In genomic region chr17:88158550-88158949, GRCm38 (mm10) we compare ENCODE assay signal across 22 mouse cellular contexts.
DNase-seq lines count a peak whose midpoint lies in the region; ATAC-seq and TF ChIP-seq lines count a peak whose summit lies in the region.
"Had no signal": no experiment of that assay in that cellular context is flagged by ENCODE, and none has a peak within 500 bp of the region (broad histone marks: within the 10 kb centered on the region; RNA-seq: fewer than 3 reads in every experiment).

No protein-coding gene starts in this region.

- H3K9ac ChIP-seq in heart, embryonic 13.5 days, result no peak overlapping the region
- no peak overlapping the region for H3K9ac ChIP-seq in midbrain, embryonic 15.5 days
- no peak overlapping the region for H3K9ac ChIP-seq in ES-Bruce4 (ENCODE audit: low read depth, poor library complexity, severe bottlenecking)
- H3K9ac ChIP-seq: embryonic facial prominence, embryonic 13.5 days; heart, embryonic 12.5 days; hindbrain, embryonic 14.5 days had no signal

- WGBS in heart, embryonic 13.5 days, result 25% methylated on average over 6 of the region's 6 CpGs
- WGBS in midbrain, embryonic 15.5 days, result 21% methylated on average over 6 of the region's 6 CpGs
- WGBS in midbrain, embryonic 10.5 days, result 16% methylated on average over 6 of the region's 6 CpGs

- peak overlapping the region; percentile 55; the same call in 1 of the 2 replicates for H3K4me2 ChIP-seq in heart, embryonic 13.5 days
- H3K4me2 ChIP-seq in midbrain, embryonic 15.5 days, result peak overlapping the region; percentile 43; the same call in 1 of the 2 replicates

- no peak for TF ChIP-seq POLR2A in ES-Bruce4 (IDR thresholded peaks at IDR 0.05; ENCODE audit: insufficient read depth, low read length)

- no peaks in the 10 kb centered on the region for H3K36me3 ChIP-seq in heart, embryonic 13.5 days
- H3K36me3 ChIP-seq in midbrain, embryonic 15.5 days (replicated peaks), result no peaks in the 10 kb centered on the region
- H3K36me3 ChIP-seq in midbrain, embryonic 10.5 days, result no peaks in the 10 kb centered on the region
- no peaks in the 10 kb centered on the region for H3K36me3 ChIP-seq in ES-Bruce4 (ENCODE audit: control insufficient read depth, insufficient read depth, low read length, poor library complexity, severe bottlenecking)
- H3K36me3 ChIP-seq: embryonic facial prominence, embryonic 10.5 days; embryonic facial prominence, embryonic 13.5 days; heart, embryonic 12.5 days had no signal

- ATAC-seq in heart, embryonic 13.5 days (ENCODE audit: extremely low read depth, insufficient number of reproducible peaks, low FRiP score, low TSS enrichment), result no peak
- no peak for ATAC-seq in midbrain, embryonic 15.5 days (replicated peaks)
- ATAC-seq: CD4-positive, CD25-positive, alpha-beta regulatory T cell, adult 4 months; hindbrain, postnatal 0 days; inflammation-experienced regulatory T-cells, adult 6 months; intestine, embryonic 16.5 days had no signal

- H3K27me3 ChIP-seq in heart, embryonic 13.5 days (replicated peaks), result peaks cover 20% of the 10 kb centered on the region; the same call in 1 of the 2 replicates
- no peaks in the 10 kb centered on the region; the same call in 1 of the 2 replicates for H3K27me3 ChIP-seq in midbrain, embryonic 15.5 days (replicated peaks)
- peaks cover 9% of the 10 kb centered on the region; the same call in 1 of the 2 replicates for H3K27me3 ChIP-seq in midbrain, embryonic 10.5 days (ENCODE audit: low read depth, poor library complexity, severe bottlenecking)
- no peaks in the 10 kb centered on the region for H3K27me3 ChIP-seq in ES-Bruce4 (ENCODE audit: control insufficient read depth, insufficient read depth, low read length, poor library complexity, severe bottlenecking)

- H3K4me3 ChIP-seq in heart, embryonic 13.5 days, result no peak overlapping the region
- H3K4me3 ChIP-seq in midbrain, embryonic 15.5 days, result no peak overlapping the region
- no peak overlapping the region for H3K4me3 ChIP-seq in midbrain, embryonic 10.5 days
- H3K4me3 ChIP-seq in ES-Bruce4 (ENCODE audit: low read depth, low read length), result no peak overlapping the region
- H3K4me3 ChIP-seq: erythroblast, embryonic 14.5 days; heart, embryonic 12.5 days had no signal

- H3K27ac ChIP-seq in heart, embryonic 13.5 days (replicated peaks), result no peak overlapping the region
- H3K27ac ChIP-seq in midbrain, embryonic 15.5 days, result no peak overlapping the region
- H3K27ac ChIP-seq in midbrain, embryonic 10.5 days (replicated peaks), result no peak overlapping the region
- H3K27ac ChIP-seq in ES-Bruce4 (ENCODE audit: insufficient read depth, low read length), result 0 out of 2 replicates have a peak overlapping the region, but pooled peaks have one; percentile 88
- H3K27ac ChIP-seq: embryonic facial prominence, embryonic 10.5 days; embryonic facial prominence, embryonic 13.5 days; hindbrain, embryonic 14.5 days; hindbrain, postnatal 0 days had no signal

- peaks cover 8% of the 10 kb centered on the region for H3K4me1 ChIP-seq in heart, embryonic 13.5 days
- peaks cover 13% of the 10 kb centered on the region for H3K4me1 ChIP-seq in midbrain, embryonic 15.5 days
- H3K4me1 ChIP-seq in midbrain, embryonic 10.5 days, result peaks cover 24% of the 10 kb centered on the region
- H3K4me1 ChIP-seq in ES-Bruce4 (ENCODE audit: control insufficient read depth, insufficient read depth, low read length), result peaks cover 6% of the 10 kb centered on the region

- DNase-seq in heart, adult 18-20 months, result no peak
- no peak for DNase-seq in midbrain, embryonic 10.5 days (ENCODE audit: low spot score)
- DNase-seq in natural killer cell, adult 2 months (ENCODE audit: low spot score in 2 of 2), result no peak
- DNase-seq in gastrocnemius, postnatal 10 days, result no peak
- DNase-seq: adrenal gland, postnatal 10 days; adrenal gland, postnatal 36 days; gastrocnemius, postnatal 14 days; heart, adult 11 months; heart, postnatal 4 days; kidney, adult 18-20 months had no signal

- H3K9me3 ChIP-seq in heart, embryonic 13.5 days, result no peaks in the 10 kb centered on the region
- no peaks in the 10 kb centered on the region for H3K9me3 ChIP-seq in midbrain, embryonic 15.5 days
- 0 out of 2 replicates have a peak, but pooled peaks cover 6% of the 10 kb centered on the region for H3K9me3 ChIP-seq in midbrain, embryonic 10.5 days (replicated peaks)
- H3K9me3 ChIP-seq in ES-Bruce4 (replicated peaks; ENCODE audit: control insufficient read depth, insufficient read depth, low read length, poor library complexity, severe bottlenecking), result no peaks in the 10 kb centered on the region
- H3K9me3 ChIP-seq: embryonic facial prominence, embryonic 10.5 days; embryonic facial prominence, embryonic 13.5 days; heart, embryonic 12.5 days had no signal

- TF ChIP-seq CTCF in ES-Bruce4 (IDR thresholded peaks at IDR 0.05; ENCODE audit: low read depth, low read length), result no peak

- TF ChIP-seq EP300 in ES-Bruce4 (IDR thresholded peaks at IDR 0.05; ENCODE audit: insufficient read depth, low read depth, low read length), result no peak
